Mouse (Mus musculus): Measurements from ENCODE around the gene Ank3.

Gene Ank3

GRCm38 (mm10) chr10:69478831-69479230, 80.3 kb downstream of the Ank3 start:
- DNase-seq = no peak

- no peak for DNase-seq
Measured at GRCm38 (mm10) chr10:69485191-69485786, 86.7 kb downstream of the Ank3 start.

GRCm38 (mm10) chr10:69490182-69490581, 91.6 kb downstream of the Ank3 start:
- no peak for DNase-seq

GRCm38 (mm10) chr10:69491975-69492374, 93.4 kb downstream of the Ank3 start:
- no peak for DNase-seq

- DNase-seq = no peak
Measured at GRCm38 (mm10) chr10:69497382-69497781, 98.8 kb downstream of the Ank3 start.

- DNase-seq = no peak
Measured at GRCm38 (mm10) chr10:69500171-69500860, 101.7 kb downstream of the Ank3 start.

GRCm38 (mm10) chr10:69503791-69504190, 105.2 kb downstream of the Ank3 start:
- no peak for DNase-seq

GRCm38 (mm10) chr10:69507719-69508118, 109.1 kb downstream of the Ank3 start:
- DNase-seq = no peak

GRCm38 (mm10) chr10:69510392-69510791, 111.8 kb downstream of the Ank3 start:
- DNase-seq = no peak

GRCm38 (mm10) chr10:69511234-69511633, 112.7 kb downstream of the Ank3 start:
- no peak for DNase-seq

GRCm38 (mm10) chr10:69521977-69522376, 123.4 kb downstream of the Ank3 start:
- DNase-seq = no peak

GRCm38 (mm10) chr10:69523202-69523601, 124.6 kb downstream of the Ank3 start:
- DNase-seq = peak in 1 of 2 experiments; percentile 5

GRCm38 (mm10) chr10:69527318-69527717, 128.7 kb downstream of the Ank3 start:
- DNase-seq = no peak

- DNase-seq = no peak
Measured at GRCm38 (mm10) chr10:69528746-69529145, 130.2 kb downstream of the Ank3 start.

- DNase-seq = no peak
Measured at GRCm38 (mm10) chr10:69530326-69530725, 131.8 kb downstream of the Ank3 start.

GRCm38 (mm10) chr10:69531569-69531968, 133.0 kb downstream of the Ank3 start:
- no peak for DNase-seq

- no peak for DNase-seq
Measured at GRCm38 (mm10) chr10:69532169-69532730, 133.7 kb downstream of the Ank3 start.

GRCm38 (mm10) chr10:69533505-69534388, 135.2 kb downstream of the Ank3 start:
- no peak for DNase-seq

GRCm38 (mm10) chr10:69534716-69535115, 136.1 kb downstream of the Ank3 start:
- DNase-seq = no peak

GRCm38 (mm10) chr10:69535123-69535930, 136.8 kb downstream of the Ank3 start:
- DNase-seq = no peak

- DNase-seq = no peak
Measured at GRCm38 (mm10) chr10:69535931-69536200, 137.3 kb downstream of the Ank3 start.

GRCm38 (mm10) chr10:69536372-69537075, 138.0 kb downstream of the Ank3 start:
- no peak for DNase-seq

All from spleen, adult 18-20 months (tissue).